Mouse (Mus musculus): ENCODE results near the gene Neu4. TPM values are rescaled to one million over a fixed set of nuclear protein-coding genes. Genes with fewer than 3 reads are reported as not detected.
"Not testable (repeated sequence)": the region's sequence is repeated elsewhere in the genome, so short reads cannot be mapped to it uniquely, and the experiment has no call there.

Gene Neu4
- not detected in 2 replicates for polyA plus RNA-seq (2015; fragmentation: Nextera tagmentation; extraction: Ambion mirVana)

DNA sequence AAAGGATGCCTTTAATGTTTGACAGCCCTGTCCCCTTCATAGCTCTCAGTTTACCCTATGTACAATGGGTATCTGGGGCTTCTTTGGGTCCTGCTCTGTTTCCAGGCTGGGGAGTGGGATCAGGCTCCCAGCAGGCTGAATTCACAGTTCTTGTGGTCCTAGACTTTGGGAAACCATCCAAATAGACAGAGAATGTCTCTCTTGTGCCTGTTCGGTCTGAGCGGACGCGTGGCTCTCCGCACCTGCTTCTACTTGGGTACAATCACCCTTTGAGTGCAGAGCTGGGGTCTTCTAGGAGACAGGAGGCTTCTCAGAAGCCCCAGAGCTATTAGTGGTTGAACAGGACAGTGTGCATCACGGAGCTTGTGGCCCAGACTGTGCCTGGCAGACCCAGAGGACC is at the start of gene Neu4:
Neu4 (plus strand) TSS at position 301 of the 400 bp plus-strand sequence.
- H3K27me3 ChIP-seq, result no peaks in the 10 kb centered on the region
- 70% methylated on average over 6 of the region's 6 CpGs for WGBS (ENCODE audit: insufficient replicate concordance)
- no peak within 1 kb of the TSS for H3K4me3 ChIP-seq (replicated peaks)
- no peaks in the 10 kb centered on the region for H3K4me1 ChIP-seq (replicated peaks)
- no peak for ATAC-seq (ENCODE audit: low read depth)
- H3K36me3 ChIP-seq, result no peaks in the 10 kb centered on the region
- no peak within 1 kb of the TSS for H3K27ac ChIP-seq
- H3K4me2 ChIP-seq, result no peak within 1 kb of the TSS
- no peaks in the 10 kb centered on the region for H3K9me3 ChIP-seq (replicated peaks)
- H3K9ac ChIP-seq, result no peak within 1 kb of the TSS
- DNase-seq, result no peak

DNA sequence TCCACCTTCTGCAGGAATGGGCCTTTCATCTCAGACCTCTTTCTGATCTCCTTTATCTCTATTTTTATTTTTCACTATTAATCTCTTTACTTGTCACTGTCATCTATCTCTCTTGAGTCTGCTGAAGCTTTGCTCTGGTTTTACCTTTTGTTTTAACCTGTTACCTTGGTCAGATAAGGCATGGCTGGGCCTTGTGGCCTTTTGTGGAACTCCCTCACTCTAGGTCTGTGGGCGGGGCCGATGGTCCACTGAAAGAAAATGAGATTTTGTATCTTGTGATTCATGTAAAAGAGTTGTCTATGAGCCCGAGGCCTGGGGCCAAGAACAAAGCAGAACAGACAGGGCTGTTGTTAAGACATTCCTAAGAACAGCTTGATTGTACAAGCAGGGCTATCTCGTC is 49.5 kb upstream of the Neu4 start:
- not testable (repeated sequence) for ATAC-seq (ENCODE audit: low read depth); DNase-seq
- no CpG with 5 or more reads among the region's 4 CpGs for WGBS (ENCODE audit: insufficient replicate concordance)

DNA sequence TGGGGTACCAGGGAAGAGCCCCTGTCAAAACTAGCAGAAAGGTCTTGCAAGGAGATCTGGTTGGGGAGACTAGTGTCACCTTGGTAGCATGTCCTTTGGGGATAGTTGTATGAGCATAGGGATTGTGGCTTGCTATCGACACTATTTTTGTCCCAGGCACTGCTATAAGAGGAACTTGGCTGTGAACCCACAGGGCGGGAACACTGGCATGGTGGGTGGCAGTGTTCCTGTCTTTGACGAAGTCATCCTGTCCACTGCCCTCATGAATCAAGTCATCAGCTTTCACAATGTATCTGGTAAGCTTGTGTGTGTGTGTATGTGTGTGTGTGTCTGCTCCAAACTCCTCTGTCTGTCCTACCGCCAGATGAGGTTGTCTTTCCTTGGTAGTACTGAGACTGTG is 44.5 kb upstream of the Neu4 start:
- not testable (repeated sequence) for H3K36me3 ChIP-seq; H3K9me3 ChIP-seq (replicated peaks); H3K4me1 ChIP-seq (replicated peaks); H3K4me2 ChIP-seq; H3K4me3 ChIP-seq (replicated peaks); ATAC-seq (ENCODE audit: low read depth); H3K27me3 ChIP-seq; H3K27ac ChIP-seq; H3K9ac ChIP-seq; DNase-seq
- WGBS (ENCODE audit: insufficient replicate concordance), result 8% methylated on average over 2 of the region's 4 CpGs

More for the DNA sequence above, 49.5 kb upstream of the Neu4 start:
- not testable (repeated sequence) for H3K4me2 ChIP-seq; H3K27ac ChIP-seq; H3K36me3 ChIP-seq; H3K9ac ChIP-seq; H3K4me1 ChIP-seq (replicated peaks); H3K9me3 ChIP-seq (replicated peaks); H3K4me3 ChIP-seq (replicated peaks); H3K27me3 ChIP-seq

DNA sequence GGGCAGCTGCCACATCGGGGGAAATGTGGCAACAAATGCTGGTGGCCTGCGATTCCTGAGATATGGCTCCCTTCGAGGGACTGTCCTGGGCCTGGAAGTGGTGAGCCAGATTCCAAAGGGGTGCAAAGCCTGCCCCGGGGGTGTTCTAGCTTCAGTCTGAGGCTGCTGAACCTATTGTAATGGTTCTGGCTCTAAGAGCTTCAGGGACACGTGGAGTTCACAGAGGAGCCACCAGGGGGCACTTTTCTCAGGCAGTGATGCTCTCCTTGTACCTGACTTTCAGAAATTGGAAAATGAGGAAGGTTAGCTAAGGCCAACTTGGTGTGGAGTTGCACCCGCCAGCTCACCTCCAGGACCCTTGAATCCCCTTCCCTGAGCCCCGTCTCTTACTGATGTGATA is 42.0 kb upstream of the Neu4 start:
- not testable (repeated sequence) for H3K36me3 ChIP-seq; H3K9ac ChIP-seq; H3K4me2 ChIP-seq; H3K4me3 ChIP-seq (replicated peaks); DNase-seq; ATAC-seq (ENCODE audit: low read depth); H3K4me1 ChIP-seq (replicated peaks); H3K27me3 ChIP-seq; H3K27ac ChIP-seq; H3K9me3 ChIP-seq (replicated peaks)
- WGBS (ENCODE audit: insufficient replicate concordance), result no CpG with 5 or more reads among the region's 7 CpGs

DNA sequence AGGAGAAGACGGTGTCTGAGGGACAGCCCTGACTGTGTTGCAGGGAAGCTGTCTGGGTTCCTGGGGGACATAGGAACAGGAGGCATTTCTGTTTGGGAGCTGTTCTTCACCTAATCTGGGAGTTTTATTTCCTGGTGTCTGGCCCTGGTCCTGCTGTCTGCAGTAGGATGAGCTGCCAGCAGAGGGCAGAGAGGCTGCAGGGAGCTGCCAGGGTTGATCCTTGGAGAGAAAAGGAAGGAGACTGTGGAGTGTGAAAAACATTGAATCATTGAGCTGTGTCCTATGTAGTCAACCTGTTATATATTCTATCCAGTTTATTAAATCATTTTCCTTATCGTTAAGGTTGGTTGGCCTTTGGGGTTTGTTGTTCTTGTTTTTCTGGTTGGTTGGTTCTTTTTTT is 39.3 kb upstream of the Neu4 start:
- H3K4me1 ChIP-seq (replicated peaks); H3K9ac ChIP-seq; H3K36me3 ChIP-seq; H3K27me3 ChIP-seq; ATAC-seq (ENCODE audit: low read depth); H3K27ac ChIP-seq; H3K4me2 ChIP-seq; H3K4me3 ChIP-seq (replicated peaks); H3K9me3 ChIP-seq (replicated peaks); DNase-seq: not testable (repeated sequence)
- WGBS (ENCODE audit: insufficient replicate concordance), result no CpG with 5 or more reads among the region's 2 CpGs

DNA sequence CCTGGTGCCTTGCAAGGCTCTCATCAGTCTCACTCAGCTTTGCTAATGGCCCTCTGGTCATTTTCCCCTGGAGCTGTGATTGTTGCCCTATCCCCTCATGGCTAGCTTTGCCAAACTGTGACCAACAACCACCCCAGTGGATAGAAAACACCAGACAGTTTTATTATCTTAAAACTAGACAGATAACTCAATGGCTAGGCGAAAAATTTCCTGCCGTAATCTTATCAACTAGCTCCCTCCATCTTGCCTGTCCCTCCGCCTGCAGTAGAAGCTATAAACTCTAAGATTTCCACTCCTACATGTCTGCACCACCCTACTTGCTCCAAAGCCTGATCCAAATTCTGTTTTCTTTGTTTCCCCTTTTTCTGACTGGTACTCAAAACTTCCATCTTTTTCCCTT is 34.1 kb upstream of the Neu4 start:
- no peaks in the 10 kb centered on the region for H3K27me3 ChIP-seq
- H3K4me2 ChIP-seq, result no peak overlapping the region
- H3K9me3 ChIP-seq (replicated peaks), result no peaks in the 10 kb centered on the region
- no peaks in the 10 kb centered on the region for H3K36me3 ChIP-seq
- H3K9ac ChIP-seq, result no peak overlapping the region
- DNase-seq (no peak), ATAC-seq (ENCODE audit: low read depth) (no peak)
- H3K4me3 ChIP-seq (replicated peaks), result no peak overlapping the region
- WGBS (ENCODE audit: insufficient replicate concordance), result 42% methylated on average over 3 of the region's 3 CpGs
- no peak overlapping the region for H3K27ac ChIP-seq
- no peaks in the 10 kb centered on the region for H3K4me1 ChIP-seq (replicated peaks)

DNA sequence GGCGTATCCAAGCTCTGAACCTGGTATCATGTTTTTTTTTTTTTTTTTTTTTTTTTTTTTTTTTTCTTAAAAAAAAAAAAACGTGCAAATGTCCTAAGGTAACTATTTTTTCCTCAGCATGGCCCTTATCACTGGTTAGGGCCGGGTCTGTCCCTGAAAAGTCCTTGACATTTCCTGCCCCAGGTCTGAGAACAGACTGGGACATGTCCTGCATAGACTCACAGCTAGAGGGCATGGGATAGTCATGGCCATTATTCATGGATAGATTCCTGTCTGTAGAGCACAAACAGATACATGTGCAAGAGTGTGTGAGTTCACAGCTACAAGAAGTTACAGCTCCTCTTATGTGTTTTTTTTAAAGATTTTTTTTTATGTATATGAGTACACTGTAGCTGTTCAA is 31.5 kb upstream of the Neu4 start:
- Histone ChIP-seq H3K4me3 (replicated peaks) (no peak overlapping the region), H3K4me1 (replicated peaks) (no peaks in the 10 kb centered on the region), H3K9me3 (replicated peaks) (no peaks in the 10 kb centered on the region), H3K27me3 (no peaks in the 10 kb centered on the region), H3K27ac (no peak overlapping the region), H3K4me2 (no peak overlapping the region), H3K36me3 (no peaks in the 10 kb centered on the region), H3K9ac (no peak overlapping the region)
- DNase-seq, result no peak
- no peak for ATAC-seq (ENCODE audit: low read depth)
- WGBS (ENCODE audit: insufficient replicate concordance), result 37% methylated on average over 3 of the region's 3 CpGs

DNA sequence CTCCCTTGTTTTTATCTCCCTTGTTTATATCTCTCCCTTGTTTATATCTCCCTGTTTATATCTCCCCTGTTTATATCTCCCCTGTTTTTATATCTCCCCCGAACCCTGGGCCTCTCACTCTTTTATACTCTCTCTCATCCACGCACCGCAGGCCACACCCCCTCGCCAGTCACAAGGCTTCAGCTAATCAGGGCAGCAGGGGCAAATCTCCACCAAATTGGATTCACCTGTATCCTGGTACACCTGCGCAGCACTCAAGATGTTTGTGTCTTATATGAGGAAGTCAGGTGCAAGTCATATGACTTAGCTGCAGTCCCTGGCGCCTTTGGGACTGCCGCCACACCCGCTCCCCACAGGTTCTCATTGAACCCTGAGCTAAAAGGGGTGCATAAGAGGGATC is 30.0 kb upstream of the Neu4 start, which contains the start of gene Gal3st2c:
Gal3st2c (plus strand) TSS at position 301 of the 400 bp plus-strand sequence.
- H3K27me3 ChIP-seq; H3K36me3 ChIP-seq; H3K27ac ChIP-seq; H3K9me3 ChIP-seq (replicated peaks); H3K4me3 ChIP-seq (replicated peaks); DNase-seq; ATAC-seq (ENCODE audit: low read depth); H3K4me1 ChIP-seq (replicated peaks); H3K9ac ChIP-seq; H3K4me2 ChIP-seq: not testable (repeated sequence)
- 71% methylated on average over 7 of the region's 8 CpGs for WGBS (ENCODE audit: insufficient replicate concordance)

DNA sequence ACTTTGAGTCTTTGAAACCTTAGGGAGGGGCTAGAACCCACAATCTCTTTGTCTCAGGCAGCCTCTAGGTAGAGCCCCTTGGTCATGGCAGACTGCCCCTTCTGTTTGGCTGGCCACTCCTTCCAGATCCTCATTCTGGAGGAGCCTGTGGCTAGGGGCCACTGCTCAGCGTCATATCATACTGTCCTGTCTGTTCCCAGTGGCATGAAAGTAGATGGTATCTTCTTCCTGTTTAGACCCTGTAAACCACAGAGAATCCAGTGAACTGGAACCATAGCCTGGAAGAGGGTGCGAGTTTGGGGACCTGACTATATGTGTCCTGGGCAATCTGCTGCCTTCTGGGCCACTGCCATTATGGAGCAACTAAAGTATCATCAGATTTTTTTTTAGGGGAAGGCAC is 29.2 kb upstream of the Neu4 start:
- not testable (repeated sequence) for ATAC-seq (ENCODE audit: low read depth); H3K36me3 ChIP-seq; H3K4me2 ChIP-seq; H3K27me3 ChIP-seq; H3K27ac ChIP-seq; H3K9me3 ChIP-seq (replicated peaks); DNase-seq; H3K4me1 ChIP-seq (replicated peaks); H3K4me3 ChIP-seq (replicated peaks); H3K9ac ChIP-seq
- 21% methylated on average over 2 of the region's 2 CpGs for WGBS (ENCODE audit: insufficient replicate concordance)

DNA sequence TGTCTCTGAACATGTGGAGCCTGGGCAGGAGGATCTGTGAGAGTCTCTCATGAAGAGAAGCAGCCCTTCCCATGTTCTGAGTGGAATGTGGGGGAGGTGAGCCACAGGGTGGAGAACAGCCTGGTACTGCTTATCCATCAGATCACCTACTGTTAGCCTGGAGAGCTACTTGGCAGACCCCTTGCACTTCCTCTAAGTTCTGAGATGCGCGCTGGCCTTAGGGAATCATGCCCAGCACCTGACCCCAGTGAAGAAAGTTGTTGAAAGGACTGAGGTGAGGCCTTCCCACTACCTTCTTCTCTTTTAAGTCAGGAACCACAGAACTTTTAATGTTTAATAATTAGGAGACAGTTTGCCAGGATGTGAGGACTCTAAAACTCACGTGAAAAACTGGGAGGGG is 28.8 kb upstream of the Neu4 start:
- DNase-seq; H3K27me3 ChIP-seq; H3K9me3 ChIP-seq (replicated peaks); H3K4me2 ChIP-seq; H3K4me3 ChIP-seq (replicated peaks); H3K27ac ChIP-seq; ATAC-seq (ENCODE audit: low read depth); H3K9ac ChIP-seq; H3K4me1 ChIP-seq (replicated peaks); H3K36me3 ChIP-seq: not testable (repeated sequence)
- 49% methylated on average over 3 of the region's 3 CpGs for WGBS (ENCODE audit: insufficient replicate concordance)

DNA sequence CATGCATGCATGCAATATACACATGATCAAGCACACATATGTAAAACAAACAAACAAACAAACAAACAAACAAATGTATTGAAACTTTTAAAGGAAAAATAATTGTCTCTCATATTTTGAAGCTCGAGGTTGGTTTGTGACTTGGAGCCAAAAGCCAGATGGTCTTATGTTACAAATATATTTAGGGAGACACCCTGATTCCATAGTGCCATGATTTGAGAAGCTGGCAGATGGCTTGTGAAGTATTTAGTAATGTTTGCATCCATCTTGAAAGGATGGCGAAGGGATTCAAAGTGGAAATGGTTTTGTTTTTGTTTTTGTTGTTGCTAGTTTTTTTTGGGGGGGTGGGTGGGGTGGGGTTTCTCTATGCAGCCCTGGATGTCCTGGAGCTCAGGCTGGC is 19.2 kb upstream of the Neu4 start:
- WGBS (ENCODE audit: insufficient replicate concordance), result 50% methylated on average over 2 of the region's 2 CpGs
- no peaks in the 10 kb centered on the region for H3K36me3 ChIP-seq
- no peak overlapping the region for H3K27ac ChIP-seq
- H3K4me1 ChIP-seq (replicated peaks), result no peaks in the 10 kb centered on the region
- no peaks in the 10 kb centered on the region for H3K9me3 ChIP-seq (replicated peaks)
- H3K4me3 ChIP-seq (replicated peaks), result no peak overlapping the region
- H3K27me3 ChIP-seq, result no peaks in the 10 kb centered on the region
- ATAC-seq (ENCODE audit: low read depth) (no peak), DNase-seq (no peak)
- no peak overlapping the region for H3K9ac ChIP-seq
- H3K4me2 ChIP-seq, result no peak overlapping the region

DNA sequence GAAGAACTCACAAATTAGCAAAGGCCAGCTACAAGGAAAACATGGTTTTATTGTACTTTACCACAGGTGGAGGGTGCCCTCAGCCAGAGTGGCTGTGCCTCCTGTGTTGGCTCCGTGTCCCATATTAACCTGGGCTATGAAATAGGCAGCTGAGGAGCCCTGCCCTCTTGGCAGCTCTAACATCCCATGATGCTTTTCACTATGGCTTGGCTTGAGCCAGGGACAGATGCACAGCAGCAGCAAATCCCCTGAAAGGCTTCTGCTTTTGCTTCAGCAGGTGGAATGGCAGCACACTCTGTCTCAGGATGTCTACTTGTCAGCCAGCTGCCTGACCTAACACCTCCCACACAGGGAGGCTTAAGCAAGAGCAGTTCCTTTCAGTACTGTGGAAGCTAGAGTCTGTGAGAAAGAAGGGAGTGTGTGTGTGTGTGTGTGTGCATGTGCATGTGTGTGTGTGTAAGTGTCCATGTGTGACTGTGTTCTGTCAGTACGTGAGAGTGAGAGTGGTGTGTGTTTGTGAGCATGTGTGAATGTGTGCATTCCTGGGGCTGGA is 14.2 kb upstream of the Neu4 start:
- not testable (repeated sequence) for H3K4me3 ChIP-seq (replicated peaks); H3K27ac ChIP-seq; H3K4me1 ChIP-seq (replicated peaks); H3K9ac ChIP-seq; H3K9me3 ChIP-seq (replicated peaks); H3K27me3 ChIP-seq; DNase-seq; H3K36me3 ChIP-seq; H3K4me2 ChIP-seq; ATAC-seq (ENCODE audit: low read depth)
- 52% methylated on average over 2 of the region's 2 CpGs for WGBS (ENCODE audit: insufficient replicate concordance)

All from liver, embryonic 13.5 days (tissue).